Mouse (Mus musculus) frontal cortex, adult (tissue): Measurements from ENCODE around the gene Rsf1.
A peak's percentile ranks its signal among the peaks of the same experiment; 100 is the strongest.

Source experiments
- ATAC-seq: cut with Nextera tagmentation; 2 replicates; pipeline ENCODE4 v1.9.2; 2017; ENCODE audit warnings: mild to moderate bottlenecking, moderate library complexity, mixed read lengths; ENCODE audit not compliant: low TSS enrichment

Gene Rsf1

GRCm38 (mm10) chr7:97725401-97725800 lies 145.7 kb downstream of the Rsf1 start:
- ATAC-seq = no peak

DNA sequence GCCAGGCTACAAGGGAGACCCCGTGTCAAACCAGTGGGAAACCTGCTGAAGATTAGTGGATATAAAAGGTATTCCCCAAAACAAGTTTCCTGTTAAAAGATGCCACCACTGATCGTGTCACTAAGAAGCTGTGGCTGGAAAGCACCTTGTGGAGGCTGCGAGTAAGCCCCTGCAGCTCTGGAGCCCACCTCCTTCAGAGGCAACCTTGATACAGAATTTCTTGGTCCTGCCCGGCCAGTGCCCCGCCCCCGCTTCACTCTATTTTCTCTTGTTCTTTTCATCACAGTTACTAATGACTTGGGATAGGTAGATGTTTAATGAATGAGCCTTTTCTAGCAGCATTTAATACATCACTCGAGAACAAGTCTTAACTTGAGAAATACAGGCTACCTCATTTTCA lies 146.4 kb downstream of the Rsf1 start:
- ATAC-seq = no peak

DNA sequence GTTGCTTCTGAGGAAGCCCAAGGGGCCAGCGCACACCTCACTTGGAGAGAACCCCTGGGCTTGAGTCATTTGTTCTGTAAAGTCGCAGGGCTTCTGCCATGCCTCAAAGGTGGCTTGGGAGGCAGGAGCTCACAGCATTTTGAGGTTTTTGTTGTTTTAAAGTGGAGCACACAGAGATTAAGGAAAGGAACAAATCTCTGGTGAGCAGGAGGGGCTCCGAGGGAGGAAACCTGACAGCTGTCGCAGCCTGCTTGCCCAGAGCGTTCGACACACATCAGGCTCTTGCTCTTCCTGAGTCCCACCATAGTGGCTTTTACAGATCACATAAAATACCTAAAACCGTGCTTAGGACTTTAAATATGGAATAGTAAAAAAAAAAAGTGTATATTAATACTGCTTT lies 147.1 kb downstream of the Rsf1 start:
- no peak for ATAC-seq

DNA sequence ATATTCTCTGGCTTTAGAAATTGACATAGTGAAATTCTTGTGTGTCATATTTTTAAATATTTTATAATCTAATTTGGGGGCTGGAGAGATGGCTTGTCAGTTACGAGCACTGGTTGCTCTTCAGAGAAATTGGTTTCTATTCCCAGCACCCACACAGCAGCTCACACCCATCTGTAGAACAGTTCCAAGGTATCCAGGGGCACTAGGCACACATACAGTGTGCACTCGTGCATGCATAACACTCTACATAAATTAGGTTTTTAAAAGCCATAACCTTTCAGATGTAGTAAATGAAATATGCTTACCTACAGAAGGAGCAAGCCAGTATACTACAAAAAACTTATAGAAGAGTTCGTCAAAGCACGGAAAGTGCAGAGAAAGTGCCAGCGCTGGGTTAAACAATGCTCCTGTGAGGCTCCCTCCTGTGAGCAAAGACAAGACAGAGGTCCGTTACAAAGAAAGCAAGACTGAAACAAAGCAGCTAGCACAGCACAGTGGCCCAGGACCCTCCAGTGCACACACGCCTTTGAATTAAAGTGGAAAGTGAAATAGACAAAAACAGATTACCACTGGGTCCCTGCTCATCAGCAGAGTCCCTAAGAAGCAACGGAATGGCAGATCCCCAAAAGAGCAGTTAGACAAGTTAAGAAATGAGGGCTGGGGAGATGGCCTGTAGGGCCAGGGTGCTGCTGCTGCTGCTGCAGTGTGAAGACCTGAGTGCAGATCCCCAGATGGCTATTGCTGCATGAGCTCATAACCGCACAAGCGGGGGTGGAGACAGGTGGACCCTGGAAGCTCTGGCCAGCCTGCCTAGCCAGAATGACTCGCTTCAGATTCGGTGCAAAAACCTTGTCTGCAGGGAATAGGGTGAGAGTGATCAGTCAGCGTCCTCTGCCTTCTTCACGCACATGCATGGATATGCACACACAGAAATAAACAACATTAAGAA lies 149.3 kb downstream of the Rsf1 start:
- peak; percentile 31; the same call in 1 of the 2 replicates for ATAC-seq

DNA sequence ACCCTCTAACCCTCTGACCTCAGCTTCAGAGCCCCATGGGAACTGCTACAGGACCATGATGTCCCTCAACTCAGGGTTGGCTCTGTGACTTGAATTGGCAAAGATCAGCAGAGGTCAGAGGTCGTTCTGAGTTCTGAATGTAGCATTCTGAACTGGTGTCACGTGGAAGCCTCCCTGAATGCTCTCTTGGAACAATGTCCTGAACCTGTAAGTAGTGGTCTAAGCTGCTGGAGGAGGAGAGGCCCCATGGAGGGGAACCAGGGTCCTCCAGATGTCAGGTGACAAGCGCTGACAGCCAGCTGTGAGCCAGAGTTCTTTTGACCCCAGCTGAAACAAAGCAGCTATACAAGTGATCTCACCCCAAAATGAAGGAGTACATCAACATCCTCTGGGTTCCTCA lies 150.7 kb downstream of the Rsf1 start:
- no peak for ATAC-seq

- ATAC-seq = no peak
Observed at GRCm38 (mm10) chr7:97733606-97734005, 153.9 kb downstream of the Rsf1 start.

DNA sequence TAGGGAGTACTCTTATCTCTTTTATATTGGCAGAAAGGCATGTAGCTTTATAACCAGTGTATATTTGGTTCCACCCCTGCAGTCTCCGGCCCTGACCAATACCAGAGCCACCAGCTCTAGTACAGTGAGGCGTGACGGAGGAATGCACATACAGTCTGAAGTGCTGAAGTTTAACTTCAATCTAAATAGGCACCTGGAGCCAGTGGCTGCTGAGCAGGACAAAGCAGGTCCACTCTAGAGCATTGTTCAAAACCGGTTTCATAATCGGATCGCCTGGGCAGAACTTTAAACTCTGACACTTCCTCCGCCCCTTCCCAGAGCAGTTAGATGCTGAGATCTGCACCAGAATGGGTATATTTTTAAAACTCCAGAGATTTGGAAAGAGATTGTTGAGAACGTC lies 155.3 kb downstream of the Rsf1 start:
- no peak for ATAC-seq

- no peak for ATAC-seq
Observed at GRCm38 (mm10) chr7:97735886-97736420, 156.3 kb downstream of the Rsf1 start.

- peak; percentile 4; the same call in 1 of the 2 replicates for ATAC-seq
Observed at GRCm38 (mm10) chr7:97737256-97737637, 157.6 kb downstream of the Rsf1 start.

- peak; percentile 86 for ATAC-seq
Observed at GRCm38 (mm10) chr7:97737638-97738456, 158.2 kb downstream of the Rsf1 start, which contains the start of gene Aqp11. TSS of gene Aqp11 (minus strand) at chr7:97738289.

DNA sequence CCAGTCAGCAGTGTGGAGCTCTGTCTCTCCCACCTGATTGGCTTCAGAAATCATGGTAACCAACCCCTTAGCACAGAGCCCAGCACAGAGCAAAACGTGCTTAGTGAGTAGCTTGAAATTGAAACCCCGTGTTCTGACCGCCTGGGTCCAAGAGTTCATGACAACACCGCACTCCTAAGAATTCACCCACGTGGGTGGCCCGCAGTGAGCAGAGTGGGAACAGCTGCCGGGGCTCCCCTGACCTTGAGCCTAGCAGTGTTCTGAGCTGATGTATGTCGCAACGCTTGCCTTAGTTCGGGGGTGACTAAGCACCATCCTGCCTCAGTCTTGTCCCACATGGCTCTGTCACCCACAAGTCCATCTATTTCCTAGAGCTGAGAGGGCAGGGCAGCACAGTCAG lies 161.3 kb downstream of the Rsf1 start:
- no peak for ATAC-seq

GRCm38 (mm10) chr7:97741756-97742291 lies 162.1 kb downstream of the Rsf1 start:
- ATAC-seq = no peak
